Mouse (Mus musculus) midbrain, embryonic 12.5 days (tissue): ENCODE measurements at regions not wholly inside any gene's neighbourhood (a gene's known extent, or its start where the extent isn't known, plus 50 kb on each side); places are given as distances from the start of the nearest gene placed in this dataset.

ENCODE experiments used
- ATAC-seq: fragments of 200-750 bp; cut with Nextera tagmentation; 2 replicates; pipeline ENCODE4 v1.8.0; 2017; ENCODE audit warnings: low read depth, moderate TSS enrichment, moderate library complexity; ENCODE audit not compliant: low FRiP score
- H3K27ac ChIP-seq: fragments of 300-500 bp; sonication (generic); replicated peaks from 2 replicates; pipeline ENCODE4 v1.5.1; 2016; ENCODE audit warnings: mild to moderate bottlenecking
- H3K27me3 ChIP-seq: fragments of 300-500 bp; sonication (generic); 2 replicates; pipeline ENCODE4 v1.6.1; 2016; ENCODE audit warnings: mild to moderate bottlenecking
- H3K36me3 ChIP-seq: fragments of 300-500 bp; sonication (generic); 2 replicates; pipeline ENCODE4 v1.6.1; 2016
- H3K4me1 ChIP-seq: fragments of 300-500 bp; sonication (generic); 2 replicates; pipeline ENCODE4 v1.6.1; 2016
- H3K4me2 ChIP-seq: fragments of 300-500 bp; sonication (generic); replicated peaks from 2 replicates; pipeline ENCODE4 v1.6.1; 2016; ENCODE audit warnings: mild to moderate bottlenecking, moderate library complexity
- H3K4me3 ChIP-seq: fragments of 300-500 bp; sonication (generic); 2 replicates; pipeline ENCODE4 v1.5.1; 2016; ENCODE audit warnings: mild to moderate bottlenecking
- H3K9ac ChIP-seq: fragments of 300-500 bp; sonication (generic); replicated peaks from 2 replicates; pipeline ENCODE4 v1.6.1; 2016; ENCODE audit warnings: mild to moderate bottlenecking, moderate library complexity
- H3K9me3 ChIP-seq: fragments of 300-500 bp; sonication (generic); 2 replicates; pipeline ENCODE4 v1.6.1; 2016; ENCODE audit warnings: mild to moderate bottlenecking
- WGBS: fragments of 180-500 bp; shearing (Covaris S2); methylation state at CpG from one replicate; pipeline ENCODE4 v1.1.7; 2016; 5-methylcytosine and 5-hydroxymethylcytosine counted together

DNA sequence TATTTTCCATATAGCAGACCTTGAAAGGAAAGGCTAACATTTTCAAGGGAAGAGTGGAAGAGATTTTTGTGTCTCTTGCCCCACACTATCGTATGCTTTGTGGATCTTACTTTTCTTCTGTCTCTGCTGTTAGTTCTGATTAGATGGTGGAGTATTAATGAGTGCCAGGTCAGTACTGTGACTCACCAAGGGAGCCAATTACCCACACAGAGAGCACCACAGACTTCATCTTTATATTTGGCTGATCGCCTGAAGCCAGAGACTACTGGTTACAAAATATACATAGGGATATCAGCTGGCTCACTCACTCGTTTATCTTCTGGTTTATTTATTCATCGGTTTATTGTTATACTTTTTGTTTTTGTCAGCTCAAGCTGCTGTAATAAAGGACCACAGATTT is 381.5 kb downstream of the Brinp2 start:
- WGBS: 78% methylated on average over 4 of the region's 4 CpGs
- Histone ChIP-seq H3K27me3 (no peaks in the 10 kb centered on the region), H3K4me1 (peaks cover 7% of the 10 kb centered on the region), H3K4me2 (no peak overlapping the region), H3K9ac (no peak overlapping the region), H3K9me3 (no peaks in the 10 kb centered on the region), H3K27ac (no peak overlapping the region), H3K36me3 (no peaks in the 10 kb centered on the region), H3K4me3 (no peak overlapping the region)
- ATAC-seq: no peak

DNA sequence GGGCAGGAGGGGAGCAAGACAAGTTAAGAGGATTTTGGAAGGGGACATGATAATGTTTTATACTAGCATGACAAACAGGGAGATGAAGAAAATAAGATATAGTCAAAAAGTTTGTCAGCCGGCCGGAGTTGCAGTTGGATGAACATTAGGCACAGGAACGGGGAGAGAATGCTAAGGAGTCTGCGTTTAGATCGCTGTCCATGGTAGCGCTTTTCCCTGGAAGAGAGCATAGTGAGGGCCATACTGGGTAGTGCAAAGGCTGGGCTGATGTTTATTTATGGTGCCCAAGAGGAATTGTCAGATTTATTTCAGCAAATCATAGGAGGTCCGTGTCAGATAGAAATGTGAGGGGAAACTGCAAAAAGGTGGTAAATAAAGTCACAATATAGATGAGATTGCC is 337.0 kb downstream of the Brinp2 start:
- WGBS: 32% methylated on average over 7 of the region's 7 CpGs
- Histone ChIP-seq H3K4me1 (no peaks in the 10 kb centered on the region), H3K27me3 (no peaks in the 10 kb centered on the region), H3K9ac (no peak overlapping the region), H3K9me3 (no peaks in the 10 kb centered on the region), H3K36me3 (no peaks in the 10 kb centered on the region), H3K27ac (no peak overlapping the region), H3K4me3 (no peak overlapping the region), H3K4me2 (no peak overlapping the region)
- no peak for ATAC-seq

DNA sequence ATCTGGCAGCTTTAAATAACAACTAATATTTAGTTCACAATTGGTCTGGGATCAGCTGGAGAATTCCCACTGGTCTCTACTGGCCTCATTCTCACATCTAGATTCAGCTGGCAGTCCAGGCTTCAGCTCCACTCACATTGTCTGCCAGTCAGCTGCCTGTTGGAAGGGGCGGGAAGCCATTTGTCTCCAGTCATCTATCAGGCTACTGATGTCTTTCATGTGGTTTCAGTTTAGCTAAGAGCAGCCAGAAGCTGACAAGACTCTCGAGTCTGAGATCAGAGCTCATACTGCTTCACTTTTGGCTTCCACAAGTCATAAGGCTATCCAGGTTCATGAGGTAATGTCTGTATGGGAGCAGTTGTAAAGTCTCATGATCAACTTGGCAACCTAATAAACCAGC is 316.4 kb downstream of the Brinp2 start:
- H3K27ac ChIP-seq: no peak overlapping the region
- ATAC-seq: no peak
- no peaks in the 10 kb centered on the region for H3K27me3 ChIP-seq
- no peaks in the 10 kb centered on the region for H3K9me3 ChIP-seq
- H3K4me1 ChIP-seq: no peaks in the 10 kb centered on the region
- H3K4me2 ChIP-seq: no peak overlapping the region
- H3K9ac ChIP-seq: no peak overlapping the region
- no peaks in the 10 kb centered on the region for H3K36me3 ChIP-seq
- WGBS: 62% methylated on average over 2 of the region's 2 CpGs
- no peak overlapping the region for H3K4me3 ChIP-seq

- no peaks in the 10 kb centered on the region for H3K9me3 ChIP-seq
- H3K36me3 ChIP-seq: no peaks in the 10 kb centered on the region
- H3K27ac ChIP-seq: no peak overlapping the region
- no peak overlapping the region for H3K4me3 ChIP-seq
- H3K27me3 ChIP-seq: no peaks in the 10 kb centered on the region
- H3K4me2 ChIP-seq: no peak overlapping the region
- WGBS: 83% methylated on average over 4 of the region's 4 CpGs
- H3K9ac ChIP-seq: no peak overlapping the region
- ATAC-seq: no peak
- H3K4me1 ChIP-seq: no peaks in the 10 kb centered on the region
These were observed 315.8 kb downstream of the Brinp2 start for GRCm38 (mm10) chr1:158040334-158040733.

- no peak for ATAC-seq
- 75% methylated on average over 4 of the region's 4 CpGs for WGBS
These were observed 303.5 kb downstream of the Brinp2 start for GRCm38 (mm10) chr1:158052644-158053043.

GRCm38 (mm10) chr1:158054961-158055360 is 301.2 kb downstream of the Brinp2 start:
- no peak for ATAC-seq
- WGBS: 75% methylated on average over 11 of the region's 11 CpGs
- H3K4me1 ChIP-seq: no peaks in the 10 kb centered on the region
- no peaks in the 10 kb centered on the region for H3K36me3 ChIP-seq
- no peaks in the 10 kb centered on the region for H3K9me3 ChIP-seq
- H3K4me2 ChIP-seq: no peak overlapping the region
- H3K27me3 ChIP-seq: no peaks in the 10 kb centered on the region
- no peak overlapping the region for H3K9ac ChIP-seq
- no peak overlapping the region for H3K4me3 ChIP-seq
- no peak overlapping the region for H3K27ac ChIP-seq

More at GRCm38 (mm10) chr1:158052644-158053043, 303.5 kb downstream of the Brinp2 start:
- Histone ChIP-seq H3K4me2 (no peak overlapping the region), H3K4me3 (no peak overlapping the region), H3K27me3 (no peaks in the 10 kb centered on the region), H3K36me3 (no peaks in the 10 kb centered on the region), H3K9me3 (no peaks in the 10 kb centered on the region), H3K27ac (no peak overlapping the region), H3K9ac (no peak overlapping the region), H3K4me1 (no peaks in the 10 kb centered on the region)

GRCm38 (mm10) chr1:158056994-158057630 is 299.0 kb downstream of the Brinp2 start:
- ATAC-seq: no peak
- Histone ChIP-seq H3K9ac (no peak overlapping the region), H3K27ac (no peak overlapping the region), H3K4me2 (no peak overlapping the region), H3K36me3 (no peaks in the 10 kb centered on the region), H3K9me3 (no peaks in the 10 kb centered on the region), H3K4me1 (no peaks in the 10 kb centered on the region), H3K4me3 (no peak overlapping the region), H3K27me3 (no peaks in the 10 kb centered on the region)
- WGBS: 73% methylated on average over 3 of the region's 3 CpGs

DNA sequence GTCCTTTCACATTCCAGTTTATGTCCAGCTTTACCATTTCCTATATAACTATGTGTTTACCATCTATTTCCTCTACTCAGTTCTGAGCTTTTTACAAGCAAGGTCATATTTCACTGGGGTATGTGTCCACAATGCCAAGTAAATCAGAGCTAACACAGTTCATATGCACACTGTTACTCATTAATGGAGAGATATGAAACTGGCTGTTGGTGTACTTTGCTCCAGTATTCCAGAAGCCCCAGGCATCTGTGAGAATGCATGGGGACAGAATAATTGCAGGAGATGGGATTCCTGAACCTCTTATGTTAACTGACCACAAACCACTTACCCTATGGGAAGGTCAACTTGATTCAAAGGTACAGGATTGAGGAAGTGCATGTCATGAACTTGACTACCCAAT is 298.3 kb downstream of the Brinp2 start:
- no peak for ATAC-seq
- no peaks in the 10 kb centered on the region for H3K27me3 ChIP-seq
- no peaks in the 10 kb centered on the region for H3K4me1 ChIP-seq
- no peaks in the 10 kb centered on the region for H3K36me3 ChIP-seq
- no peaks in the 10 kb centered on the region for H3K9me3 ChIP-seq
- no peak overlapping the region for H3K4me3 ChIP-seq
- no peak overlapping the region for H3K9ac ChIP-seq
- H3K27ac ChIP-seq: no peak overlapping the region
- no peak overlapping the region for H3K4me2 ChIP-seq

- ATAC-seq: no peak
- 84% methylated on average over 6 of the region's 6 CpGs for WGBS
- Histone ChIP-seq H3K4me2 (no peak overlapping the region), H3K4me1 (no peaks in the 10 kb centered on the region), H3K9me3 (no peaks in the 10 kb centered on the region), H3K4me3 (no peak overlapping the region), H3K9ac (no peak overlapping the region), H3K36me3 (no peaks in the 10 kb centered on the region), H3K27ac (no peak overlapping the region), H3K27me3 (no peaks in the 10 kb centered on the region)
These were observed 294.1 kb downstream of the Brinp2 start for GRCm38 (mm10) chr1:158061995-158062394.

- H3K4me3 ChIP-seq: no peak overlapping the region
These were observed 273.9 kb downstream of the Brinp2 start for GRCm38 (mm10) chr1:158082181-158082580.

DNA sequence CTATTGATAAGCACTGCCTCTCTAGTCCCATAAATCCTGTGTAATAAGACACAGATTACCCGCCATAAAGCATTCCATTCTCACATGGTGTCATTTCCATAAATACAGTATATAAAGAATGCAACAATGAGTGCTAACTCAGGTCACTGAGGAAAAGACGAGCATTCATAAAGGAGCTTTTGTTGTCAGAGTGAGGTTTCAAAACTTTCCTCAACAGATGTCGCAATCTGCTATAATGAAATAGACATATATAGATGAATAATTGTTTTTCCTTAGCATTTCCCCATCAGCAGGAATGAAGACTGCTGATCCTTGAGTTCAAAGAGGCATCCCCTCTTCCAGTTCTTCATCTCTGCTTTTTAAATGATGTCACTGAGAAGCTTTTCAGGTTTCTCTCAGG is 270.3 kb downstream of the Brinp2 start:
- Histone ChIP-seq H3K27me3 (no peaks in the 10 kb centered on the region), H3K4me2 (no peak overlapping the region), H3K36me3 (no peaks in the 10 kb centered on the region), H3K4me3 (no peak overlapping the region), H3K9ac (no peak overlapping the region), H3K4me1 (no peaks in the 10 kb centered on the region; the same call in 1 of the 2 replicates), H3K9me3 (no peaks in the 10 kb centered on the region), H3K27ac (no peak overlapping the region)
- WGBS: 89% methylated on average over 3 of the region's 3 CpGs
- ATAC-seq: no peak

More at GRCm38 (mm10) chr1:158082181-158082580, 273.9 kb downstream of the Brinp2 start:
- H3K27me3 ChIP-seq: no peaks in the 10 kb centered on the region
- no peaks in the 10 kb centered on the region for H3K4me1 ChIP-seq
- H3K36me3 ChIP-seq: no peaks in the 10 kb centered on the region
- H3K27ac ChIP-seq: no peak overlapping the region
- H3K9me3 ChIP-seq: no peaks in the 10 kb centered on the region
- WGBS: 70% methylated on average over 1 of the region's 1 CpGs
- H3K9ac ChIP-seq: no peak overlapping the region
- ATAC-seq: no peak
- no peak overlapping the region for H3K4me2 ChIP-seq

GRCm38 (mm10) chr1:158097500-158097899 is 258.6 kb downstream of the Brinp2 start:
- Histone ChIP-seq H3K4me2 (no peak overlapping the region), H3K9ac (no peak overlapping the region), H3K36me3 (no peaks in the 10 kb centered on the region), H3K4me3 (no peak overlapping the region), H3K27me3 (no peaks in the 10 kb centered on the region), H3K9me3 (no peaks in the 10 kb centered on the region), H3K4me1 (no peaks in the 10 kb centered on the region), H3K27ac (no peak overlapping the region)
- no peak for ATAC-seq
- WGBS: 89% methylated on average over 4 of the region's 4 CpGs

DNA sequence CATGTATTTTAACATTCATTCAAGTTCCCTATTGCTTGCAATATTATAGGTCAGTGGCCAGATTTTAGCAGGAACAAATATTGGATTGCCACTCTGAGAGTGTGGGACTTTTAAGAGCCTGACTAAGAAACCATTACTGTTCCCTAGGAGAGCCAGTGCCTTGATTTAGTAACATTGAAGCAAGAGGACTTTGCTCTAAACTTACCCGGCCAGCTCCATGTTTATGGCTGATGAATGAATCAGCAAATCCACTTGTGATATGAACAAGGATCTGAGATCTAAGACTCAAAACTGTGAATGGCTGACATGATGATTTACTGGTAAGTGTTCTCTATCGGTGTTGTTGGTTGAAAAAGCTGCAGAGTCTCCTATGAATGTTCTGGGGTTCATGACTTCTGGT is 236.4 kb downstream of the Brinp2 start:
- no peaks in the 10 kb centered on the region for H3K36me3 ChIP-seq
- no peak overlapping the region for H3K4me2 ChIP-seq
- H3K27me3 ChIP-seq: no peaks in the 10 kb centered on the region
- H3K4me3 ChIP-seq: no peak overlapping the region
- H3K9ac ChIP-seq: no peak overlapping the region
- WGBS: 85% methylated on average over 2 of the region's 2 CpGs
- no peak for ATAC-seq
- H3K4me1 ChIP-seq: no peaks in the 10 kb centered on the region
- no peak overlapping the region for H3K27ac ChIP-seq
- no peaks in the 10 kb centered on the region for H3K9me3 ChIP-seq
